Mouse (Mus musculus) left cerebral cortex, postnatal 36 days (tissue): ENCODE results near the gene Olfr827. TPM values are rescaled to one million over a fixed set of nuclear protein-coding genes. Genes with fewer than 3 reads are reported as not detected.

Experiments used
- DNase-seq, 2 experiments: peaks; one replicate each; pipeline ENCODE4 v3.0.0; 2021 to 2022; ENCODE audit warnings: low spot score in 2 of 2, mixed read lengths in 1 of 2
- intact Hi-C: fragments of 180-260 bp; cut with DNase I; formaldehyde crosslinking; loops from one replicate; pipeline ENCODE4 v1.15.1; 2025
- total RNA-seq, 2 experiments: library from RNA; stranded (reverse); gene quantifications; 2 replicates each; pipeline ENCODE4 v1.2.3; 2021

The Olfr827 gene
- total RNA-seq, result not detected

DNA sequence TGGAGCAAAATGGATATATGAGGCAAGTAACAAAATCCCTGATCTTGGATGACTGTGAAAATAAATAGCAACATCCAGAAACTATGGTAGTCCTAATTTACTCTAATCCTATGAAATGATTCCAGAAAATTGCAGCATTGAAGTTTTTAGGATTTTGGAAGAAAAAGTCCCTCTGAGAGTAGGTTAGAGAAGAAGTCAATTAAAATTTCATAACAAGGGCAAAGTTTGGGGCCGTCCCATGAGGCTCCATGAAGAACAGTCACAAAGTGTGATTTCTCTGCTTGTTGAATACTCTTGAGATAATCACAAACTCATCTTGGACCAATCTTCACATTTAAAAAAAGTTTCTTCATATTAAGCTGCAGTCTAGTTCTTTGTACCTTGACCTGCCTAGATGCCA lies at the start of gene Olfr827:
Olfr827 (minus strand) TSS at position 101 of the 400 bp plus-strand sequence.
- intact Hi-C loops, result no loop called here
- DNase-seq, result no peak

DNA sequence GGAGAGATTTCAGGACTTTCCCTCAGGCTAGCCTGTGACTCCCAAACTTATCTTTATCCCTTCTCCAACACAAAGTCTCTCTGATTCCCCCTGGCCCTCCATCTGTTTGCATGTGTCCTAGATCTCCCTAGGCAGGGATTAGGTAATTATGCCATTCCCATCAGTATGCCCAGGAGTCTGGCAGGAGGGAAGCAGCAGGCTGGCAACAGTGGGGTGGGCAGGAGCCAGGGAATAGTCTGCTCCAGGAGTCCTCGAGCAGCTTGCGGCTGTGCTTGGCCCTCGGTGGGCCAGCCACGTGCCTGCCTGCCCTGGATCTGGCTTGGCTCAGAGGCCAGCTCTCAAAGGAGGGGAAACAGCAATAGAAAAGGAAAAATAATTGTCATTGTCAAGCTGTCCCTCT lies 49.0 kb upstream of the Olfr827 start:
- peak in 1 of 2 experiments; percentile 11 for DNase-seq
- intact Hi-C loops, result no loop called here

DNA sequence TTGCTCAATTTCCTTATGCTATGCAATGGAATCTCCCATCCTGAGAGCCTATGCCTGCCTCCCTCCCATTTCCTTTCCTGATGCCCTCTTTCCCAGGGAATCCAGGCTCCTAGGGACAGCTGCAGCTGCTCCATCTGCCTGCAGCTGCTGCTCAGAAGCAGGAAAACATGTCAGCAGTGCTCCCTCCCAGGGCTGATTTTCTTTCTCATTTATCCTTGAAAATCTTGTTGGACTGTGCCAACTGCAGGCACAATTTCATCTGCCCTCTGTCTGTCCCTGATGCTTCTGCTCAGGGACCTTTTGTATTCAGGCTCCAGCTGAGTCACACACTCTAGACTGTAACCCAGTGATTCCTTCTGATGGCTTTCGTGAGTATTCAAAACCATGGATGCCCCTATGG lies 45.3 kb upstream of the Olfr827 start:
- intact Hi-C loops, result no loop called here
- no peak for DNase-seq

DNA sequence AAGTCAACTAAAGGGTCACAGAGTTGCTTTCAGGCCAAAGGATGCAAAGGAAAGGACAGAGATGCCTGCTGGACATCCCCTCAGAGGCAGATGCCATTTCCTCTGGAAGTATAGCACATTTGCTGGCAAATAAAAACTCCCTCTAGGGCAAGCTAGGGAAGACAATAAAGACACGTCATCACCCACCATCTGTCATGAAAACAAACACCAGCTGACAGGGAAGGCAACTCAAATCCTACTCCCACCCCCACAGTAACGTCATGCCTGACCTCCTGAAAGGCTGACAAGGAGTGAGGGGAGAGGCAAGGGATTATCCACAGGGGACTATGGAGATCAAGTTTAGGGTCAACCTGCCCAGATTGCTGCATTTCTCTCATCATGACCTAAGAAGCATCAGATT lies 30.1 kb upstream of the Olfr827 start:
- intact Hi-C loops, result no loop called here
- no peak for DNase-seq

DNA sequence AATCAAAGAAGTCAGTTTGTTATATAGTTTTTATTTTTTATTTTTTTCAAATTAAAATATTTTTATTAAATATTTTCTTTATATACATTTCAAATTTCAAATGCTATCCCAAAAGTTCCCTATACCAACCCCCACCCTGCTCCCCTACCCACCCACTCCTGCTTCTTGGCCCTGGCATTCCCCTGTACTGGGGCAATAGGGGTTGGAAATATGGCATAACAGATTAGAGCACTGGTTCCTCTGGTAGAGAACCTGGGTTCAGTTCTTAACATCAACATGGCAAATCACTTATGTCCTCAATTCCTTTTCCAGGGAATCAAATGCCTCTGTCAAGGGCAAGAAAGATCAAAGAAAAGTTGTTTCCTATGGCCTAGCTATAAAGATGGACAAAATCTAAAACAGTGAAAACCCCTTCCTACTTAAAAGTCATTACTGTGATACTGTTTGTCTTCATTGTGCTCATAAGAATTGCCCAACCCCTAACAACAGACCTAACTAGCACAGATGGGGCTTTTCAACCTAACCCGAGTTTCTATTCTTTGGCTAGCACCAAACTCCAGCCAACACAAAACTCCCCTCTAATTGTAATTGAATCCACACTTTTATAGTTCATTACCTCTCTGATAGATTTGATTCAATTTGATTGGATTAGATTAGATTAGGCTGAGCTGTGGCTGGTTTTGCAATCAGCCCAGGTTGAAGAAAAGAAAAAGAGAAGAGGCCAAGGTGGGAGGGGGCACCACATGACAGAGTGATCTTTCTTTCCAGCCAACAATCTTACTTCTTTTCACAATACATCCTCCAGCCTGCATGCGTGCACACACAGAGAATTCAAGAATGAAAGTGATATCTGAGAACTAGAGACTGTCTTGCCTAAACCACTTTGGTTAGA lies 24.4 kb upstream of the Olfr827 start:
- intact Hi-C loops, result no loop called here
- DNase-seq, result no peak

DNA sequence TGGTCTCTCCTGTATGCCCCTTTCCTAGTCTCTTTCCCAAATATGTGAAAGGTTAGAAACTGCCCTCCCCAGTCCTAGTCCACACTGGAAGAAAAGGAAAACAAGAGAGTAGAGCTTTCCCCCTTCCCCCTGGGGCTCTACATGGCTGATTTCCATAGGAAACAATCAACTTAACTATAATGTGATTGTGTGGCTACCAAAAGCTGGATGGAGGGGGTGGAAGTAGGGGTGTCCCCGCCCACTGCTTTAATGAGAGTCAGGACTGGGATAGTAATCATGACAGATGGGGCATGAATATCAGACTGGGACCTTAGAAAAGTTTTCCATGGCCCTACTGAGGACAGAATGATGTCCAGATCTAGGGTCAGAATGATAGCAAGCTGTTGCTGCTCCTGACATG lies 20.4 kb upstream of the Olfr827 start:
- intact Hi-C loops, result no loop called here
- no peak for DNase-seq

DNA sequence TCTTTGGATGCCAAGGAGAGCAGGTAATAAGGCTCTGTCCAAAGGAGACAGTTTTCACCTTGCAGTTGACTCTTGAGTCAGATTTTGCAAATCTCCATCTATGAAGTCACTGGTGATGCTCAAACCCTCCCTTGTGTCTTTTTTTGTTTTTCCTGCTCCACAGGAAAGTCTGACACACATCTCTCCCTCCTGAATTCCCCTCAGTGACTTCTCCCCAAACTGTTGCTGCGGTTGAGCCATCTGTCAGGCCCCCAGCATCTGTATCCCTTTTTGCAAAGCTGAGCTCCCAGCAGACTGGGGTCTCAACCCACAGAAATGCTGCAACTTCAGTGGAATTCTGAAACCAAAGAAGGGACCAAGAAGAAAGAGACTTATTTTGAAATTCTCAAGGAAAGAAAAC lies 17.9 kb upstream of the Olfr827 start:
- DNase-seq, result no peak
- intact Hi-C loops, result no loop called here

DNA sequence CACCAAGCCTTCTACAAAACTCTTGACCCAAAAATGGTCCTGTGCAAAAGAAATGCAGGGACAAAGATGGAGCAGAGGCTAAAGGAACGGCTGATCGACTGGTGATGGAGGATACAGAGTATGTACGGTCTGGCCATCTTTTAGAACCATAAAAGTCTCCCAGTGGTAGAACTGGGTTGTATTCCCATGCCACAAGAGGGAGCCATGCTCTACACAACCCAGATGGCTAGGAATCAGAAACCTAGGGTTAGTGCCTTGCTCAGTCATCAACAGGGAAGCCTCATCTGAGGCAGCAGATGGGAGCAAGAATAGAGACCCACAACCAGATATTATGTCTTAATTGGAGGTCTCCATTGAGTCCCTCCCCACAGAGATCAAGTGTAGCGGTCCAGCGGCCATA lies 15.4 kb upstream of the Olfr827 start:
- intact Hi-C loops, result no loop called here
- no peak for DNase-seq

DNA sequence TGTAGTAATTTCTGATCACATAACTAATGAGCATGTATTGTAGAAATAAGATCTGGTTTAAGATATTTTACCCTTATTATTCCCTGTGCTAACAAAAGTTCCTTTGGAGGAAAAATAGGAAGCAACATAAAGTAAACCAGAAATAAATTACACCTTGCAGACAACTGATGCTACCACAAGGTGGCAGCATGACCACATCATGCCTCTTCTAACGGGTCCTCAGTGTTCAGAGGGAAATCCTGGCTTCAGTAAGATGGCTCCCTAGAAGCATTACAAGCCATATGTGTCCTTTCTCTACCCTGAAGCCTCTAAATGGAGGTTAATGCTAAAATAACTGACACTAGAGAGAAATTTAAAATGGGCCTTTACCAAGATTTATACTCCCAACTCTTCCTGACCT lies 14.0 kb upstream of the Olfr827 start:
- peak; percentile 32 to 39 for DNase-seq
- intact Hi-C loops, result loop anchor here (1.0 kb wide), 1 partner anchor 70 kb away; no protein-coding TSS in a partner anchor

DNA sequence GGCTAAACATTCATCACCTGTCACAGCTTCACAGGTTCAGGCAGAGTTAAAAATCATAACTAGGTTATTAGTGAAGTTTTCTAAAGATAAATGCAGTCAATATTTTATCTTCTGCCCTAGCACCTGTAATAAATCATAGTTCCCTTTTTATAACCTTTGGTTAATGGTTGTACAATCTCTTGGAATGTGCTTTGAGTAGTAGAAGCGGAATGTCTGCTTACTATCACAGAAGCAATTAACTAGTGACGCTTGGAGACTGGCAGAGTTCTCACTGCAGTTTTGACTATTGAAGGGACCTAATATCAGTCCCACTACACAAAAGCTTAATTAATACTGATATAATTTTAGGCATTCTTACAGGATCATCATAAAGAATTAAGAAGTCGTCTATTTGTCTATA lies 10.8 kb upstream of the Olfr827 start:
- intact Hi-C loops, result no loop called here
- no peak for DNase-seq

DNA sequence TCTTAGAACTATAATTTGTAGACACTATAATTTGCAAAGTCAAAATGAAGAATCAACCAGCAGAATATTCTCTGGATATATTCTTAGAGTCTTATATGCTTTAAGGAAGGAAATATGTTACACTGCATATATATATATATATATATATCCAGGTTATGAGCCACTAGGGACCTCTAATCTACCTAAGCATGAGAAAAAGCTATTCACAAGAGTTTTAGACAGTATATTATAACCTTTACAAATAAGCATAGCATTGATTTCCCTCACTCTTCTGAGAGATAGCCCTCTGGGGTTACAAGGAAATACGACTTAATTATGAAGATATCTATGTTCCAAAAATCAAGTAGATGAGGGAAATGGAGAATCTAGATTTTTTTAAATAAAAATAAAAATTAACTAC lies 30.1 kb downstream of the Olfr827 start, which contains the start of gene Olfr826:
Olfr826 (minus strand) TSS at position 101 of the 400 bp plus-strand sequence.
- intact Hi-C loops, result no loop called here
- DNase-seq, result no peak

DNA sequence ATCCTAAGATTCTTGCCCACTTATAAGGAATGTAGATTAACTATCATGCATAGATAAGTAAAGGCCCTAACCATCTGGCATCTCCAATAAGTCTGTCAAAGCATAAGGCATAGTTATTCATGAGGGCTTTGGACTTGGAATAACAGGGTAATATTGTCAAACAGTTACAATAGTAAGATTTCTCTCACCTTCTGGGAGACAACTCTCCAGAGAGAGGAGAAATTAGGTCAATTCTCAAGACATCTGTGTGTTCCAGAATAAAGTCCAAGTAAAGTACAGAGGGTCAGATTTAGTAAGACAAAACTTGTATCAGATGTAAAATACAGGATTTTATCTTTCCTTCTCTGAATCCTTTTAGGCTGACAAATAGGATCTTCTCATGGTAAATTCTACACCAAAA lies 47.5 kb downstream of the Olfr827 start, which contains the start of gene Olfr825:
Olfr825 (minus strand) TSS at position 101 of the 400 bp plus-strand sequence.
- DNase-seq, result no peak
- intact Hi-C loops, result no loop called here

DNA sequence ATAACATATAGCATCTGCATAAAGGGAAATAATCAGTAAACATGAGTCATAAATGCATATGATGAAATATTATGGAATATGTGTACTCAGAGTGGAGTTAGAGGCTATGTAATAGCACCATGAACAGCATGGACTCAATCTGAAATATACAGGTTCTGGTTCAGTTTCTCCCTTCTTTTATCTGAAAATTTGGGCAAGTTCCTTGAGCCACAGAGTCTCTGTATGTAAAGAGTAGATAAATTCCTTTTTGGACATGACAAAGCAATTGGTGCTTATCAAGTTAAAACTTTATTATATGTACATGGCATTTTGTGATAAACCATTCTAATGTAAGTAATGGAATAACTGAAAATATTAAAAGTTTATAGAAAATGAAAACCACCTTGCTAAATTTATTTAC lies 49.0 kb downstream of the Olfr827 start:
- no peak for DNase-seq
- intact Hi-C loops, result no loop called here

Other genes starting within 250 kb of the Olfr827 start
- not detected for gene Olfr819, start 247.1 kb downstream of the Olfr827 start, total RNA-seq
- not detected for gene Olfr247, start 238.3 kb downstream of the Olfr827 start, total RNA-seq
- gene Gm10310, start 229.3 kb downstream of the Olfr827 start, total RNA-seq, result not detected
- not detected for gene Olfr820, start 201.8 kb downstream of the Olfr827 start, total RNA-seq
- not detected for gene Olfr821, start 184.1 kb downstream of the Olfr827 start, total RNA-seq
- not detected for gene Olfr822, start 143.2 kb downstream of the Olfr827 start, total RNA-seq
- gene Olfr823, start 99.0 kb downstream of the Olfr827 start, total RNA-seq, result not detected
- gene Olfr824, start 84.4 kb downstream of the Olfr827 start, total RNA-seq, result not detected
- not detected for gene Olfr825, start 47.6 kb downstream of the Olfr827 start, total RNA-seq
- not detected for gene Olfr826, start 30.2 kb downstream of the Olfr827 start, total RNA-seq
- gene Neurod4, start 65.8 kb upstream of the Olfr827 start, total RNA-seq, result under 1 TPM; 0.12 to 0.16 TPM
- gene Tespa1, start 108.5 kb upstream of the Olfr827 start, total RNA-seq, result 1 to 10 TPM; 1.7 to 2.9 TPM
- gene Vmn2r84, start 179.9 kb upstream of the Olfr827 start, total RNA-seq, result under 1 TPM; 0.42 to 0.63 TPM
- gene Vmn2r85, start 215.3 kb upstream of the Olfr827 start, total RNA-seq, result 1 to 10 TPM in 1 of 2 experiments, under 1 TPM in 1; 0.79 to 1.3 TPM
- gene Vmn2r86, start 241.6 kb upstream of the Olfr827 start, total RNA-seq, result under 1 TPM; 0.05 to 0.50 TPM